Mouse (Mus musculus): ENCODE data around the gene Ppp4r1. TPM values are rescaled to one million over a fixed set of nuclear protein-coding genes. Genes with fewer than 3 reads are reported as not detected.

Gene Ppp4r1
- polyA plus RNA-seq, 1 experiment from 2014 or later = 65.1 TPM

- WGBS = 93% methylated on average over 3 of the region's 3 CpGs
- DNase-seq (ENCODE audit: low spot score) = no peak
- peaks cover 29% of the 10 kb centered on the region for H3K36me3 ChIP-seq (replicated peaks; ENCODE audit: control insufficient read depth, insufficient read depth, low read depth, low read length)
- no peaks in the 10 kb centered on the region for H3K27me3 ChIP-seq (ENCODE audit: control insufficient read depth, insufficient read depth, low read length)
- no peak overlapping the region for H3K4me3 ChIP-seq (ENCODE audit: low read depth, low read length)
- no peak overlapping the region for H3K9ac ChIP-seq (replicated peaks; ENCODE audit: low read length)
- H3K4me2 ChIP-seq (ENCODE audit: low read depth, low read length) = no peak overlapping the region
- H3K9me3 ChIP-seq (replicated peaks; ENCODE audit: control insufficient read depth, low read length) = no peaks in the 10 kb centered on the region
- no peaks in the 10 kb centered on the region for H3K4me1 ChIP-seq (ENCODE audit: control insufficient read depth, insufficient read depth, low read length)
- ATAC-seq (replicated peaks; ENCODE audit: insufficient number of reproducible peaks, low FRiP score, low TSS enrichment, low read depth) = no peak
- no peak overlapping the region for H3K27ac ChIP-seq (replicated peaks; ENCODE audit: low read depth, low read length)
Observed at GRCm38 (mm10) chr17:65833891-65834290, 51.5 kb downstream of the Ppp4r1 start.

DNA sequence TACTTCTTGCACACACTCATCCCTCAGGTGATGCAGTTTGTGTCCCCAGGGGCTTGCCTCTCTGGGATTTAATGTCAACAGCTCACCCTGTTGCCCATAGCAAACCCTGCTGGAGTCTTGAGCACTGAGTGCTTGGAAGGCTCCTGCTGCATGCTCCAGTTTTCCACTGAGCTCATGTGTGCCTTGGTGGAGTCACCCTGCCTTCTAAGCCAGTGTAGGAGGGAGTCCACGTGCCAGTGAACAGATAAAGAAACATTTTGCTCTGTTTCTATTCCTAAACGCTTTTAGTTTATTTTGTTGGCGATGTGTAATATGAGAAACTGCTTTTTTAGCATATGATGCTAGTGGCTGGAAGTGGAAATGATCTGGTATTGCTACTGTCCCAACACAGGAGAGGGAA, 54.4 kb downstream of the Ppp4r1 start:
- H3K4me1 ChIP-seq (ENCODE audit: control insufficient read depth, insufficient read depth, low read length) = no peaks in the 10 kb centered on the region
- H3K36me3 ChIP-seq (replicated peaks; ENCODE audit: control insufficient read depth, insufficient read depth, low read depth, low read length) = peaks cover 31% of the 10 kb centered on the region
- no peaks in the 10 kb centered on the region for H3K27me3 ChIP-seq (ENCODE audit: control insufficient read depth, insufficient read depth, low read length)
- no peak overlapping the region for H3K4me2 ChIP-seq (ENCODE audit: low read depth, low read length)
- no peak overlapping the region for H3K9ac ChIP-seq (replicated peaks; ENCODE audit: low read length)
- WGBS = 88% methylated on average over 3 of the region's 3 CpGs
- no peak overlapping the region for H3K27ac ChIP-seq (replicated peaks; ENCODE audit: low read depth, low read length)
- no peak overlapping the region for H3K4me3 ChIP-seq (ENCODE audit: low read depth, low read length)
- ATAC-seq (replicated peaks; ENCODE audit: insufficient number of reproducible peaks, low FRiP score, low TSS enrichment, low read depth) (no peak), DNase-seq (ENCODE audit: low spot score) (no peak)
- H3K9me3 ChIP-seq (replicated peaks; ENCODE audit: control insufficient read depth, low read length) = no peaks in the 10 kb centered on the region

DNA sequence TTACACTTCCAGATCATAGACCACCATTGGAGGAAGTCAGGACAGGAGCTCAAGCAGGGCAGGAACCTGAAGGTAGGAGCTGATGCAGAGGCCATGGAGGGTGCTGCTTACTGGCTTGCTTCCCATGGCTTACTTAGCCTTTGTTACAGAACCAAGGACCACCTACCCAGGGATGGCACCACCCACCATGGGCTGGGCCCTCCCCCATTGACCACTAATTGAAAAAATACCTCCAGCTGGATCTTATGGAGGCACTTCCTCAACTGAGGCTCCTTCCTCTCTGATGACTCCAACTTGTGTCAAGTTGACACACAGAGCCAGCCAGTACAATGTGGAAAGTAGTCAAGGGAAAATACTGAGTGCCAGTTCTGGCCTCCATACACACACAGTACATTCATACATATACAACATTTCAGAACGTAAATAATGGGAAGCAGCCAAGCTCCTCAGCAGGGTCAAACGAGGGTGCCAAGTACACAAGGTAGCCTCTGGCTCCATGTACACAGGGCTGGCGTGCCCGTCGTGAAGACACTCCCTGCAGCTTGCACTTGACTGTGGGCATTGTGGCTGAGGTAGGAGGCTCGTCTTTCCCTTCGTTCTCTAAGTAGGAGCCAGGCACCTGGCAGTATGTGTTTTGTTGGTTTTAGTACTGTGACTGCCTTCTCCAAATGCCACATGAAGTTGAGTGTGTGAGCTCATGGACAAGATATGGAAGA, 57.3 kb downstream of the Ppp4r1 start:
- Histone ChIP-seq H3K4me3 (ENCODE audit: low read depth, low read length) (no peak overlapping the region), H3K9me3 (replicated peaks; ENCODE audit: control insufficient read depth, low read length) (no peaks in the 10 kb centered on the region), H3K4me2 (ENCODE audit: low read depth, low read length) (no peak overlapping the region), H3K4me1 (ENCODE audit: control insufficient read depth, insufficient read depth, low read length) (no peaks in the 10 kb centered on the region), H3K9ac (replicated peaks; ENCODE audit: low read length) (no peak overlapping the region), H3K27me3 (ENCODE audit: control insufficient read depth, insufficient read depth, low read length) (no peaks in the 10 kb centered on the region), H3K36me3 (replicated peaks; ENCODE audit: control insufficient read depth, insufficient read depth, low read depth, low read length) (peaks cover 32% of the 10 kb centered on the region), H3K27ac (replicated peaks; ENCODE audit: low read depth, low read length) (no peak overlapping the region)
- 0 out of 2 replicates have a peak, but pooled peaks have one; percentile 21 for ATAC-seq (replicated peaks; ENCODE audit: insufficient number of reproducible peaks, low FRiP score, low TSS enrichment, low read depth)
- DNase-seq (ENCODE audit: low spot score) = peak; percentile 68
- 80% methylated on average over 7 of the region's 7 CpGs for WGBS

GRCm38 (mm10) chr17:65842669-65843381, 60.5 kb downstream of the Ppp4r1 start:
- Histone ChIP-seq H3K27ac (replicated peaks; ENCODE audit: low read depth, low read length) (no peak overlapping the region), H3K36me3 (replicated peaks; ENCODE audit: control insufficient read depth, insufficient read depth, low read depth, low read length) (peaks cover 14% of the 10 kb centered on the region), H3K4me3 (ENCODE audit: low read depth, low read length) (no peak overlapping the region), H3K4me2 (ENCODE audit: low read depth, low read length) (no peak overlapping the region), H3K9me3 (replicated peaks; ENCODE audit: control insufficient read depth, low read length) (no peaks in the 10 kb centered on the region), H3K9ac (replicated peaks; ENCODE audit: low read length) (no peak overlapping the region), H3K27me3 (ENCODE audit: control insufficient read depth, insufficient read depth, low read length) (no peaks in the 10 kb centered on the region), H3K4me1 (ENCODE audit: control insufficient read depth, insufficient read depth, low read length) (no peaks in the 10 kb centered on the region)
- DNase-seq (ENCODE audit: low spot score) (no peak), ATAC-seq (replicated peaks; ENCODE audit: insufficient number of reproducible peaks, low FRiP score, low TSS enrichment, low read depth) (no peak)
- WGBS = 83% methylated on average over 10 of the region's 10 CpGs

DNA sequence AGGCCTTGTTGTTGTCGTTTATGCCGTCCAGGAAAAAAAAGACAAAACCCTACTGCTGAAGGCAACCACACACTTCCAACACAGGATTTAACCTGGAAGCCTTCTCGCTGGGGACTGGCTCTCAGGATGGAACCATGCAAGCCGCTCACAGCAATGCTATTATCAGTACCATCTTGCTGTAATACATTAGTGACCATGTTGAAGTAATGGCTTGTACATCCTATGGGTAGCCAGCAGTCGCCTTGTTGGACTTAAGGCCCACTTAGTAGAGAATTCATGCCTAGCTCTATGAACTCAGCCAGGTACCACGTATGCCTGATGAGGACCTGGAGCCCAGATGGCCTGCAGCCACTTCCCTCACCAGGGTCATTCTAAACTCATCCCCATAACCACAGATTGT, 63.0 kb downstream of the Ppp4r1 start:
- H3K4me1 ChIP-seq (ENCODE audit: control insufficient read depth, insufficient read depth, low read length) = no peaks in the 10 kb centered on the region
- no peak overlapping the region for H3K4me3 ChIP-seq (ENCODE audit: low read depth, low read length)
- WGBS = 90% methylated on average over 6 of the region's 6 CpGs

DNA sequence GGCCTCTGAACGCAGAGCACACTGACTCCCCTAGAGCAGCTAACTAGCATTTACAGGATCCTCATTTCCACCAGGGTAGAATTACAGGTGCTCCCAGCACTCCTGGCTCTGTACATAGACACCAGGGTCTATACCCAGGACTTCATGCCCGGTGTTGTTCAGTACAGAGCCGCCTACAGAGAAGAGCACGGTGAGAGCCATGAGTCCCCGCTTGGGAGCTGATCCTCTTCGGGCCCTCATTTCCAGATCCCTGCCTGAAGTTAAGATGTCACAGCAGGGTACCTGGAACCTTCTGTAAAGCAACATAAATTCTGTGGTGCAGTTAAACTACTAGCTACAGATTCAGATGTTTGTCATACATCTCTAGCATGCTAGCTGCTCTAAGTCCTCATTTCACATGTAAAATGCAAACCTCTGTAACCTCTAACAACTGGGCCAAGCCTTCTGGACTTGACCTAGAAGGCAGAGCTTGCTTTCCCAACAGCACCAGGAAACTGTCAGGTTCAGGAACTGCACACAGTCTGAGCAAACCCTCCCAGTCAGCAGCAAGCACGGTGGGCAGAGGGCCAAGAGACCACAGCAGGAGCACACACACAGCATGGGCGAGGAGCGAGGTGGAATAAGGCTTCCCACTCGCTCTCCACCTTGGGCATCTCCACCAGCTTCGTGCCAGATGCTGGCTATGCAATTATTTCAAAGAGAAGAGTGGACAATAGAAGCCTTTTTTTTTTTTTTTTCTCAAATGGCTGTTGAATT, 65.5 kb downstream of the Ppp4r1 start:
- WGBS = 86% methylated on average over 11 of the region's 11 CpGs
- DNase-seq (ENCODE audit: low spot score) (no peak), ATAC-seq (replicated peaks; ENCODE audit: insufficient number of reproducible peaks, low FRiP score, low TSS enrichment, low read depth) (no peak)
- no peaks in the 10 kb centered on the region for H3K9me3 ChIP-seq (replicated peaks; ENCODE audit: control insufficient read depth, low read length)
- no peaks in the 10 kb centered on the region for H3K4me1 ChIP-seq (ENCODE audit: control insufficient read depth, insufficient read depth, low read length)
- H3K27ac ChIP-seq (replicated peaks; ENCODE audit: low read depth, low read length) = no peak overlapping the region
- no peak overlapping the region for H3K9ac ChIP-seq (replicated peaks; ENCODE audit: low read length)
- H3K36me3 ChIP-seq (replicated peaks; ENCODE audit: control insufficient read depth, insufficient read depth, low read depth, low read length) = no peaks in the 10 kb centered on the region; the same call in 1 of the 2 replicates
- no peaks in the 10 kb centered on the region for H3K27me3 ChIP-seq (ENCODE audit: control insufficient read depth, insufficient read depth, low read length)
- no peak overlapping the region for H3K4me2 ChIP-seq (ENCODE audit: low read depth, low read length)
- no peak overlapping the region for H3K4me3 ChIP-seq (ENCODE audit: low read depth, low read length)

More for the DNA sequence above, 63.0 kb downstream of the Ppp4r1 start:
- Histone ChIP-seq H3K27ac (replicated peaks; ENCODE audit: low read depth, low read length) (no peak overlapping the region), H3K4me2 (ENCODE audit: low read depth, low read length) (no peak overlapping the region), H3K9me3 (replicated peaks; ENCODE audit: control insufficient read depth, low read length) (no peaks in the 10 kb centered on the region), H3K27me3 (ENCODE audit: control insufficient read depth, insufficient read depth, low read length) (no peaks in the 10 kb centered on the region), H3K36me3 (replicated peaks; ENCODE audit: control insufficient read depth, insufficient read depth, low read depth, low read length) (peaks cover 8% of the 10 kb centered on the region), H3K9ac (replicated peaks; ENCODE audit: low read length) (no peak overlapping the region)
- DNase-seq (ENCODE audit: low spot score) = no peak
- no peak for ATAC-seq (replicated peaks; ENCODE audit: insufficient number of reproducible peaks, low FRiP score, low TSS enrichment, low read depth)

GRCm38 (mm10) chr17:65850487-65850886, 68.1 kb downstream of the Ppp4r1 start:
- Histone ChIP-seq H3K36me3 (replicated peaks; ENCODE audit: control insufficient read depth, insufficient read depth, low read depth, low read length) (no peaks in the 10 kb centered on the region; the same call in none of the 2 replicates), H3K27ac (replicated peaks; ENCODE audit: low read depth, low read length) (no peak overlapping the region), H3K9me3 (replicated peaks; ENCODE audit: control insufficient read depth, low read length) (no peaks in the 10 kb centered on the region), H3K27me3 (ENCODE audit: control insufficient read depth, insufficient read depth, low read length) (no peaks in the 10 kb centered on the region), H3K4me3 (ENCODE audit: low read depth, low read length) (no peak overlapping the region), H3K4me1 (ENCODE audit: control insufficient read depth, insufficient read depth, low read length) (no peaks in the 10 kb centered on the region), H3K9ac (replicated peaks; ENCODE audit: low read length) (no peak overlapping the region), H3K4me2 (ENCODE audit: low read depth, low read length) (no peak overlapping the region)
- ATAC-seq (replicated peaks; ENCODE audit: insufficient number of reproducible peaks, low FRiP score, low TSS enrichment, low read depth) (no peak), DNase-seq (ENCODE audit: low spot score) (no peak)
- WGBS = 88% methylated on average over 17 of the region's 17 CpGs

All from embryonic facial prominence, embryonic 11.5 days (tissue).